Mouse (Mus musculus) midbrain, embryonic 14.5 days (tissue): ENCODE results near the gene Akr1a1. TPM values are rescaled to one million over a fixed set of nuclear protein-coding genes. Genes with fewer than 3 reads are reported as not detected.

Source experiments
- ATAC-seq: fragments of 200-750 bp; cut with Nextera tagmentation; 2 replicates; pipeline ENCODE4 v1.8.0; 2017; ENCODE audit warnings: moderate number of reproducible peaks, moderate library complexity; ENCODE audit not compliant: low FRiP score, low TSS enrichment
- DNase-seq: peaks from one replicate; pipeline ENCODE4 v3.0.0-alpha.2; 2015
- H3K27ac ChIP-seq: fragments of 300-500 bp; sonication (generic); replicated peaks from 2 replicates; pipeline ENCODE4 v1.5.1; 2014; ENCODE audit warnings: mild to moderate bottlenecking, low read depth, low read length, moderate library complexity
- H3K27me3 ChIP-seq: fragments of 300-500 bp; sonication (generic); 2 replicates; pipeline ENCODE4 v1.6.1; 2014; ENCODE audit warnings: low read length, control low read depth, mixed read lengths; ENCODE audit not compliant: control insufficient read depth, insufficient read depth
- H3K36me3 ChIP-seq: fragments of 300-500 bp; sonication (generic); 2 replicates; pipeline ENCODE4 v1.6.1; 2014; ENCODE audit warnings: low read length, control low read depth; ENCODE audit not compliant: control insufficient read depth, insufficient read depth
- H3K4me1 ChIP-seq: fragments of 300-500 bp; sonication (generic); 2 replicates; pipeline ENCODE4 v1.6.1; 2014; ENCODE audit warnings: mild to moderate bottlenecking, antibody characterized with exemption, low read length, control low read depth; ENCODE audit not compliant: control insufficient read depth, insufficient read depth
- H3K4me2 ChIP-seq: fragments of 300-500 bp; sonication (generic); 2 replicates; pipeline ENCODE4 v1.6.1; 2014; ENCODE audit warnings: mild to moderate bottlenecking, low read length, moderate library complexity
- H3K4me3 ChIP-seq: fragments of 300-500 bp; sonication (generic); replicated peaks from 2 replicates; pipeline ENCODE4 v1.5.1; 2014; ENCODE audit warnings: low read depth, low read length
- H3K9ac ChIP-seq: fragments of 300-500 bp; sonication (generic); replicated peaks from 2 replicates; pipeline ENCODE4 v1.6.1; 2014; ENCODE audit warnings: mild to moderate bottlenecking, low read length, moderate library complexity
- H3K9me3 ChIP-seq: fragments of 300-500 bp; sonication (generic); 2 replicates; pipeline ENCODE4 v1.6.1; 2016; ENCODE audit warnings: low read length, control low read depth, mixed read lengths; ENCODE audit not compliant: control insufficient read depth
- WGBS: fragments of 180-500 bp; shearing (Covaris S2); extraction: QIAGEN DNeasy Blood & Tissue Kit; methylation state at CpG from one replicate; pipeline ENCODE4 v1.1.7; 2014; 5-methylcytosine and 5-hydroxymethylcytosine counted together
- polyA plus RNA-seq: library from polyadenylated mRNA; unstranded; fragments of >200 nt; fragmentation: Nextera tagmentation; extraction: Ambion mirVana; gene quantifications from 2 replicates; pipeline ENCODE4 v1.2.1, GENCODE M21; 2014

Akr1a1 gene
- polyA plus RNA-seq, 1 experiment from 2014 or later = 660 TPM

GRCm38 (mm10) chr4:116595793-116596192 lies 55.7 kb downstream of the Akr1a1 start:
- WGBS = 83% methylated on average over 8 of the region's 8 CpGs
- ATAC-seq = no peak
- no peak overlapping the region for H3K4me2 ChIP-seq
- H3K4me1 ChIP-seq = peaks cover 14% of the 10 kb centered on the region
- H3K27me3 ChIP-seq = no peaks in the 10 kb centered on the region
- peaks cover 50% of the 10 kb centered on the region for H3K36me3 ChIP-seq
- DNase-seq = no peak
- H3K9me3 ChIP-seq = no peaks in the 10 kb centered on the region
- no peak overlapping the region for H3K9ac ChIP-seq
- H3K4me3 ChIP-seq = no peak overlapping the region
- no peak overlapping the region for H3K27ac ChIP-seq

Other genes with a start within 250 kb of the Akr1a1 start
- 65.0 and 83.6 TPM in 2 replicates for gene Mast2, start 187.5 kb downstream of the Akr1a1 start, polyA plus RNA-seq
- gene Ipp, start 144.1 kb downstream of the Akr1a1 start, polyA plus RNA-seq = 4.5 and 5.3 TPM in 2 replicates
- gene Tmem69, start 95.7 kb downstream of the Akr1a1 start, polyA plus RNA-seq = 27.1 and 33.3 TPM in 2 replicates
- 18.8 and 27.6 TPM in 2 replicates for gene Gpbp1l1, start 94.0 kb downstream of the Akr1a1 start, polyA plus RNA-seq
- 5.4 and 5.9 TPM in 2 replicates for gene Ccdc17, start 55.0 kb downstream of the Akr1a1 start, polyA plus RNA-seq
- gene Nasp, start 23.7 kb downstream of the Akr1a1 start, polyA plus RNA-seq = 94.4 and 110 TPM in 2 replicates
- 378 and 430 TPM in 2 replicates for gene Prdx1, start 33.9 kb upstream of the Akr1a1 start, polyA plus RNA-seq
- 16.3 and 20.6 TPM in 2 replicates for gene Mmachc, start 56.7 kb upstream of the Akr1a1 start, polyA plus RNA-seq
- gene Ccdc163, start 56.8 kb upstream of the Akr1a1 start, polyA plus RNA-seq = 11.4 and 13.1 TPM in 2 replicates
- 1.9 and 3.2 TPM in 2 replicates for gene Tesk2, start 69.3 kb upstream of the Akr1a1 start, polyA plus RNA-seq
- 22.6 and 30.4 TPM in 2 replicates for gene Toe1, start 156.0 kb upstream of the Akr1a1 start, polyA plus RNA-seq
- 3.8 and 5.9 TPM in 2 replicates for gene Mutyh, start 156.0 kb upstream of the Akr1a1 start, polyA plus RNA-seq
- gene Hpdl, start 170.0 kb upstream of the Akr1a1 start, polyA plus RNA-seq = 1.1 and 1.2 TPM in 2 replicates
- gene Zswim5, start 225.7 kb upstream of the Akr1a1 start, polyA plus RNA-seq = 7.7 and 9.2 TPM in 2 replicates